Mouse (Mus musculus) Patski (cell line): ENCODE measurements around the gene Nkx1-1. TPM values are rescaled to one million over a fixed set of nuclear protein-coding genes. Genes with fewer than 3 reads are reported as not detected.

Experiments
- ATAC-seq: fragments of 100-300 bp; one replicate; pipeline ENCODE4 v1.8.0; 2021
- CTCF ChIA-PET: fragments of 350-600 bp; sonication (Branson Sonifier 250); formaldehyde crosslinking; loops from one replicate; lab custom pipeline; 2022; ENCODE audit warnings: inconsistent platforms; lab: Charles Lee
- POLR2A ChIA-PET: fragments of 350-600 bp; sonication (Branson Sonifier 250); formaldehyde crosslinking; loops from one replicate; lab custom pipeline; 2022; ENCODE audit warnings: antibody characterized with exemption, inconsistent platforms; lab: Charles Lee
- DNase-seq: peaks from one replicate; pipeline ENCODE4 v3.0.0-alpha.2; 2011; ENCODE audit warnings: low read depth, low spot score
- H3K27me3 ChIP-seq: fragments of 371-371 bp; one replicate; pipeline ENCODE4 v1.5.1; 2021
- CTCF ChIP-seq: fragments of 100-300 bp; IDR thresholded peaks from one replicate; pipeline ENCODE4 v1.5.1; 2021
- in situ Hi-C: fragments of 300-500 bp; cut with MboI; formaldehyde crosslinking; loops from 3 replicates; pipeline ENCODE4 v1.11.1; 2018; ENCODE audit warnings: low pct_unique_long_range_greater_than_20kb, mixed read lengths
- polyA plus RNA-seq: library from polyadenylated mRNA; unstranded; gene quantifications from one replicate; pipeline ENCODE4 v1.2.3, GENCODE M21; 2021

Gene Nkx1-1
- polyA plus RNA-seq, 1 experiment from 2014 or later = not detected

GRCm38 (mm10) chr5:33400819-33401218 lies 33.0 kb downstream of the Nkx1-1 start:
- ATAC-seq = no peak
- TF ChIP-seq CTCF = no peak
- no peaks in the 10 kb centered on the region for H3K27me3 ChIP-seq
- in situ Hi-C loops = no loop called here
- POLR2A ChIA-PET = no interaction called here
- DNase-seq = no peak
- CTCF ChIA-PET = no interaction called here

GRCm38 (mm10) chr5:33396828-33397227 lies 36.9 kb downstream of the Nkx1-1 start:
- H3K27me3 ChIP-seq = no peaks in the 10 kb centered on the region
- TF ChIP-seq CTCF = no peak
- CTCF ChIA-PET = interaction anchor here (1.7 kb wide), 1 partner anchor 15 kb away, joined by 6 read pairs; no protein-coding TSS in a partner anchor
- POLR2A ChIA-PET = interaction anchor here (0.5 kb wide), 1 partner anchor 168 kb away, joined by 3 read pairs; no protein-coding TSS in a partner anchor
- in situ Hi-C loops = loop anchor here (5.0 kb wide), 1 partner anchor 185 kb away; no protein-coding TSS in a partner anchor
- ATAC-seq = no peak
- no peak for DNase-seq

- in situ Hi-C loops = loop anchor here (5.0 kb wide), 1 partner anchor 187 kb away; no protein-coding TSS in a partner anchor
- ChIA-PET POLR2A (no interaction called here), CTCF (interaction anchor here (1.1 to 3.5 kb wide), 5 partner anchors 10 to 100 kb away, joined by 3 to 31 read pairs (median 9); partner anchors contain the start of gene Uvssa)
- ATAC-seq = no peak
- no peak for TF ChIP-seq CTCF
- no peaks in the 10 kb centered on the region for H3K27me3 ChIP-seq
- no peak for DNase-seq
Observed at GRCm38 (mm10) chr5:33395693-33396092, 38.1 kb downstream of the Nkx1-1 start.

- H3K27me3 ChIP-seq = no peaks in the 10 kb centered on the region
- no peak for ATAC-seq
- ChIA-PET CTCF (interaction anchor here (0.6 to 3.5 kb wide), 29 partner anchors 9 to 200 kb away, joined by 3 to 31 read pairs (median 4); partner anchors contain the start of gene Uvssa), POLR2A (interaction anchor here (0.6 to 1.1 kb wide), 3 partner anchors 10 to 261 kb away, joined by 3 to 6 read pairs (median 3); no protein-coding TSS in a partner anchor)
- TF ChIP-seq CTCF = peak; percentile 98
- in situ Hi-C loops = loop anchor here (5.0 kb wide), 2 partner anchors 48 to 103 kb away; no protein-coding TSS in a partner anchor
- no peak for DNase-seq
Observed at GRCm38 (mm10) chr5:33393803-33394202, 40.0 kb downstream of the Nkx1-1 start.

GRCm38 (mm10) chr5:33387550-33387949 lies 46.2 kb downstream of the Nkx1-1 start:
- no peak for TF ChIP-seq CTCF
- POLR2A ChIA-PET = no interaction called here
- CTCF ChIA-PET = no interaction called here
- no peak for DNase-seq
- H3K27me3 ChIP-seq = no peaks in the 10 kb centered on the region
- ATAC-seq = no peak
- in situ Hi-C loops = no loop called here

Other genes with a start within 250 kb of the Nkx1-1 start
- gene Spon2, start 215.5 kb downstream of the Nkx1-1 start, polyA plus RNA-seq = 3.9 TPM
- gene Ctbp1, start 159.0 kb downstream of the Nkx1-1 start, polyA plus RNA-seq = 212 TPM
- gene Maea, start 98.5 kb downstream of the Nkx1-1 start, polyA plus RNA-seq = 339 TPM
- 9.3 TPM for gene Uvssa, start 55.4 kb downstream of the Nkx1-1 start, polyA plus RNA-seq
- 48.0 TPM for gene Fam53a, start 195.7 kb upstream of the Nkx1-1 start, polyA plus RNA-seq
- 0.56 TPM for gene Gm9903, start 195.9 kb upstream of the Nkx1-1 start, polyA plus RNA-seq
- 77.3 TPM for gene Slbp, start 218.6 kb upstream of the Nkx1-1 start, polyA plus RNA-seq
- 63.4 TPM for gene Tacc3, start 224.2 kb upstream of the Nkx1-1 start, polyA plus RNA-seq
- 40.5 TPM for gene Tmem129, start 224.4 kb upstream of the Nkx1-1 start, polyA plus RNA-seq